Mouse (Mus musculus) spleen, adult 2 months (tissue): ENCODE measurements at regions not wholly inside any gene's neighbourhood (a gene's known extent, or its start where the extent isn't known, plus 50 kb on each side); places are given as distances from the start of the nearest gene placed in this dataset.

ENCODE experiments used
- DNase-seq, 2 experiments: peaks; one replicate each; pipeline versions ENCODE4 v3.0.0 to v3.0.0-alpha.2; 2012 to 2021; ENCODE audit warnings: low spot score in 2 of 2, low read depth in 1 of 2
- H3K27ac ChIP-seq: fragments of 200-500 bp; 2 replicates; pipeline ENCODE4 v1.5.1; 2012; ENCODE audit warnings: low read length, inconsistent platforms; ENCODE audit not compliant: insufficient read depth
- H3K27me3 ChIP-seq: fragments of 200-500 bp; 2 replicates; pipeline ENCODE4 v1.6.1; 2012; ENCODE audit warnings: mild to moderate bottlenecking, moderate library complexity, low read length, inconsistent platforms; ENCODE audit not compliant: control insufficient read depth, insufficient read depth
- H3K36me3 ChIP-seq: fragments of 200-500 bp; 2 replicates; pipeline ENCODE4 v1.6.1; 2012; ENCODE audit warnings: mild to moderate bottlenecking, low read length, inconsistent platforms; ENCODE audit not compliant: control insufficient read depth, insufficient read depth
- H3K4me1 ChIP-seq: fragments of 200-500 bp; 2 replicates; pipeline ENCODE4 v1.6.1; 2011; ENCODE audit warnings: inconsistent platforms; ENCODE audit not compliant: control insufficient read depth, insufficient read depth, insufficient read length
- H3K4me3 ChIP-seq: fragments of 200-500 bp; 2 replicates; pipeline ENCODE4 v1.5.1; 2011; ENCODE audit warnings: mild to moderate bottlenecking, inconsistent platforms; ENCODE audit not compliant: insufficient read depth, insufficient read length; ENCODE audit errors: extremely low read depth
- CTCF ChIP-seq: fragments of 200-500 bp; IDR thresholded peaks from 2 replicates; pipeline ENCODE4 v1.5.1; 2011; ENCODE audit warnings: mild to moderate bottlenecking, inconsistent platforms; ENCODE audit not compliant: insufficient read depth, insufficient read length, insufficient replicate concordance; ENCODE audit errors: extremely low read depth
- POLR2A ChIP-seq: fragments of 200-500 bp; IDR thresholded peaks from 2 replicates; pipeline ENCODE4 v1.6.1; 2011; ENCODE audit warnings: low read depth, low read length, inconsistent platforms
- WGBS: fragments of 180-500 bp; shearing (Covaris S2); methylation state at CpG from one replicate; pipeline ENCODE4 v1.1.7; 2018; 5-methylcytosine and 5-hydroxymethylcytosine counted together

DNA sequence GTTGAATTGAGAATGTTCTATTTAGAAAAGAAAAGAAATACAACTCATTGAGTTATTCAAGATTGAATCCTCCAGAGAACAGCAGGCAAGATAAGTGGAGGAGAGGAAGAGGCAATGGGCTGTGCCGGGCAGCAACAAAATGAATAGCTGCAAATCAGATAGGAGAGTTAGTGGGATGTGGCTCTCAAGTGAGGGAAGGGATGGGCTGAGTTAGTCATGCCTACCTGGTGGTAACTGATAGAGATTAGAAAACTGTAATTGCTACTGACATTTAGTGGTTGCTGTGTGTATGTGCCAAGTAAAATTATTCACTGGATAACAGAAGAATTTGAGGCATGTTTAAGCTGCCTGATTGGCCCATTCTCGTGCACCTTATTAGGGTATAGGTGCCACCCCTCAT is 179.3 kb downstream of the Calcrl start:
- WGBS = 85% methylated on average over 2 of the region's 2 CpGs
- H3K36me3 ChIP-seq = no peaks in the 10 kb centered on the region
- no peak overlapping the region for H3K4me3 ChIP-seq
- no peaks in the 10 kb centered on the region for H3K27me3 ChIP-seq
- H3K4me1 ChIP-seq = no peaks in the 10 kb centered on the region
- DNase-seq = no peak
- TF ChIP-seq CTCF (no peak), POLR2A (no peak)
- no peak overlapping the region for H3K27ac ChIP-seq

DNA sequence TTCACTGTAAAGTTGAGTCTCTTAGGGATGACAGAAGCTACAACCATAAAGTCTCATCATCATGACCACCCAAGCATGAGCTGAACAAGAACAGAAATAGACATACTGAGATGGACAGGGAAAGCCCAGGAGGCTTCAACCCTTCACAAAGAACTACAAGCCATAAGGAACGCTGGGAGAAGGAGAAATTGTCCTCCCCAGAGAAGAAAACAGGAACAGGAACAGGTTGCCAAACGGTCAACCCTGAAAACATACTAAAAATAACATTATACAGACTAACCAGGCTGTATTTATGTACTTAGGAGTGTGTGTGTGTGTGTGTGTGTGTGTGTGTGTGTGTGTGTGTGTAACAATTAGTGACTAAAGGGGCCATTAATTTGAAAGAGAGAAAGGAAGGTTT is 178.6 kb downstream of the Calcrl start:
- H3K4me1 ChIP-seq = no peaks in the 10 kb centered on the region
- WGBS = 8% methylated on average over 2 of the region's 2 CpGs
- DNase-seq = no peak
- no peaks in the 10 kb centered on the region for H3K27me3 ChIP-seq
- no peak for TF ChIP-seq CTCF
- TF ChIP-seq POLR2A = no peak
- no peaks in the 10 kb centered on the region for H3K36me3 ChIP-seq
- H3K4me3 ChIP-seq = no peak overlapping the region
- no peak overlapping the region for H3K27ac ChIP-seq

DNA sequence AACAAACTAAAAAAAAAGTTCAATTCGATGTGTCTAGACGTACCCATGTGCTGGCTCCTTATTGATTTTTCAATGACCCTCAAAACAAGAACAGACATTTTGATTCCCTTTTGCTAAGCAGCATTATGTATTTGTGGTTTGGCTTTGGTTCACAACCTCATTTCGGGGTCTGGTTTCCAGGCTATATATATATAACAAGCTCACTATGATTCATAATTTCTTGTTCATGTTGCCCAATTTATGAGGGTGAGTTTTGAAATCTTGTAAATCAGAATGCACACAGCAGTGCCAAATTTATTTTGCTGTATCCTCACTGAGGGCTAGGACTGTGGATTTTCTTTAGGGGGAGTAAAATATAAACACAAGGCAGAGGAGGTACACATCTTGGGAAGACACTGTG is 177.0 kb downstream of the Calcrl start:
- DNase-seq = no peak
- Histone ChIP-seq H3K27me3 (no peaks in the 10 kb centered on the region), H3K4me3 (no peak overlapping the region), H3K36me3 (no peaks in the 10 kb centered on the region), H3K4me1 (no peaks in the 10 kb centered on the region), H3K27ac (no peak overlapping the region)
- no peak for TF ChIP-seq CTCF
- WGBS = 71% methylated on average over 3 of the region's 3 CpGs

DNA sequence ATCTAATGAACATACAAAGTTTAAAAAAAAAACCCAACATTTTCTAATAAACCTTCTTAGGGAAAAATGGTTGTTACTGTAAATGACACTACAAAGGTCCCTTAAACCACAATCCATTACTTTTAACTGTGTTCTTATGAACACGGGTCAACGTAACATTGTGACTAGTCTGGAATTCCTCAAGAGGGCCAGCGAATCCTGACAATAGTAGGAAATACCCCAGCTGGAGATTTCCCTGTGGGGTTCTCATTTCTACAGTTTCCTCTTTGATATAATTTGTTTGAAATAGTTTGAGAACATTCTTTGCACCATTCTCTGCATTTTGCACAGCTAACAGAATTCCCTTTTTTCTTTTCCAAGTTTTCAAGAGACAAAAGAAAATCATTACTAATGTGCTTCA is 175.3 kb downstream of the Calcrl start:
- Histone ChIP-seq H3K36me3 (no peaks in the 10 kb centered on the region), H3K27ac (no peak overlapping the region), H3K27me3 (no peaks in the 10 kb centered on the region), H3K4me3 (no peak overlapping the region), H3K4me1 (no peaks in the 10 kb centered on the region)
- DNase-seq = no peak
- TF ChIP-seq POLR2A (no peak), CTCF (no peak)
- 77% methylated on average over 3 of the region's 3 CpGs for WGBS

DNA sequence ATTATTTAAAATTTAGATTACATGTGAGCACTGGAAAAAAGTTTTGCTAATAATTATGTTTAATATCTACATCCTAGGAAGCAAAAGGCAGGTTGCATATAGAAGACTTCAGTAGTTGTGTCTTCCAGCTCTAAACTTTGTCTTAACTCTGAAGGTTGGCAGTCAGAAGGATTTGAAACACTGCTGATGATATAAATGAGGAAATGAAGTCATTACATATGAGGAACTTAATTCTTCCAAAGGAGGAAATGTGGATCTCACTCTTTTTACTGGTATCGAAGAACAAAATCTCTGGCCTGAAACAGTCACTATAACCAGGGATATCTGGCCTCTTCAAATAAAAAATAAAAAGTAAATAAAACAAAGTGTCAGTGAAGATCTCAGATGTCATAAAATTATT is 173.1 kb downstream of the Calcrl start:
- Histone ChIP-seq H3K36me3 (no peaks in the 10 kb centered on the region), H3K4me1 (no peaks in the 10 kb centered on the region), H3K27ac (no peak overlapping the region), H3K4me3 (no peak overlapping the region), H3K27me3 (no peaks in the 10 kb centered on the region)
- no peak for DNase-seq
- WGBS = 31% methylated on average over 1 of the region's 1 CpGs
- no peak for TF ChIP-seq POLR2A
- no peak for TF ChIP-seq CTCF

DNA sequence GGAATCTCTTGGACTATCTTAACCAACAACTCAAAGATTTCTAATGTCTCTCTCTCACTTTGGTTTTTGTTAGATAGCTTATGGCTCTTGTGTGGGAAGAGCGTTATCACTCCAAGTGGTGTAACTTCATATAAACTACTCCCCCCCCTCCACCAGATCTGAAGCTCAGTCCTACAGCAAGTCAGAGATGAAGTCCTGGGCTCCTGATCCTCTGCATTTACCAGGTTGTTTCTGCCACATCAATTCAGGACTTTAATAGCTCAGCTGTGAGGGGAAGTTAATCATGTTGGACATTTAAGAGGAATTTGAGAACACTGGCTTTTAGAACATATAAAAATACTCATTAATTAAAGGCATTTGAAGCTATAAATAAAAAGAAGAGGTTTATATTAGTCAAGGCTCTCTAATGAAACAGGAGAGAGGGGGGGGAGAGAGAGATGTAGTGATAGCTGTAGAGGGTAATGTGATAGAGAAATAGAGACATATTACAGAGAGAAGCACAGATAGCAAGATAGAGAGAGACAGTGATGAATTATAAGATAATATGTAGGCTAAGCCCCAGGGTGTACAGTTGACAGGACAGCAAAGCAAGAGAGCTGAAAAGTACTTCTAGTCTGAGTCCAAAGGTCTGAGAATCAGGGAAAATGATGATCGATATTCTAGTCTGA is 166.7 kb downstream of the Calcrl start:
- Histone ChIP-seq H3K4me1 (no peaks in the 10 kb centered on the region), H3K4me3 (no peak overlapping the region), H3K27ac (no peak overlapping the region), H3K36me3 (no peaks in the 10 kb centered on the region), H3K27me3 (no peaks in the 10 kb centered on the region)
- TF ChIP-seq POLR2A (no peak), CTCF (no peak)
- WGBS = 87% methylated on average over 2 of the region's 2 CpGs
- no peak for DNase-seq

DNA sequence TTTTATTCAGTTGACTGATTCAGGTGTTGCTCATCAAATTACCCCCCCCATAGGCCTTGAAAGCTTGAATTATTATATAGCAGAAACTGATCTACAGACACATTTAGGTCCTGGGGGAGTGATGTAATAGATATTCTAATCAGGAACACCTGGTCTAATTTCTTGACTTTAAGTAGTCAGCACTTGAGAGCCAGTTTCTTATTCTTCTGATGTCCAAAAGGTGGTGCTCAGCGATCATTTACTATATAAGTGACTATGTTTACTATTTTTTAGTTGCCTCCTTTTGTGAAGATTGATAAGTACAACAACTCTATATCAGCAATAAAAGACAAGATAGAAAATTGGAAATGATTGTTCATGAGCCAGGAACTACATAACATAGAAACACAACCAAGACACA is 166.0 kb downstream of the Calcrl start:
- WGBS = 86% methylated on average over 1 of the region's 1 CpGs
- H3K4me3 ChIP-seq = no peak overlapping the region
- TF ChIP-seq CTCF (no peak), POLR2A (no peak)
- no peak overlapping the region for H3K27ac ChIP-seq
- H3K36me3 ChIP-seq = no peaks in the 10 kb centered on the region
- H3K27me3 ChIP-seq = no peaks in the 10 kb centered on the region
- H3K4me1 ChIP-seq = no peaks in the 10 kb centered on the region
- DNase-seq = no peak
